Mouse (Mus musculus) embryo, embryonic 11 days (tissue): ENCODE measurements around the gene E2f1.

Experiments used
- DNase-seq: peaks from one replicate; pipeline ENCODE4 v3.0.0-alpha.2; 2015

E2f1 gene

GRCm38 (mm10) chr2:154569836-154570286 lies at the start of gene E2f1:
Gene E2f1, minus strand, starts transcription at chr2:154569892.
- DNase-seq, result peak; percentile 99

GRCm38 (mm10) chr2:154617061-154617460 lies 47.4 kb upstream of the E2f1 start:
- DNase-seq, result no peak

- DNase-seq, result no peak
Measured at GRCm38 (mm10) chr2:154615674-154616073, 46.0 kb upstream of the E2f1 start.

DNA sequence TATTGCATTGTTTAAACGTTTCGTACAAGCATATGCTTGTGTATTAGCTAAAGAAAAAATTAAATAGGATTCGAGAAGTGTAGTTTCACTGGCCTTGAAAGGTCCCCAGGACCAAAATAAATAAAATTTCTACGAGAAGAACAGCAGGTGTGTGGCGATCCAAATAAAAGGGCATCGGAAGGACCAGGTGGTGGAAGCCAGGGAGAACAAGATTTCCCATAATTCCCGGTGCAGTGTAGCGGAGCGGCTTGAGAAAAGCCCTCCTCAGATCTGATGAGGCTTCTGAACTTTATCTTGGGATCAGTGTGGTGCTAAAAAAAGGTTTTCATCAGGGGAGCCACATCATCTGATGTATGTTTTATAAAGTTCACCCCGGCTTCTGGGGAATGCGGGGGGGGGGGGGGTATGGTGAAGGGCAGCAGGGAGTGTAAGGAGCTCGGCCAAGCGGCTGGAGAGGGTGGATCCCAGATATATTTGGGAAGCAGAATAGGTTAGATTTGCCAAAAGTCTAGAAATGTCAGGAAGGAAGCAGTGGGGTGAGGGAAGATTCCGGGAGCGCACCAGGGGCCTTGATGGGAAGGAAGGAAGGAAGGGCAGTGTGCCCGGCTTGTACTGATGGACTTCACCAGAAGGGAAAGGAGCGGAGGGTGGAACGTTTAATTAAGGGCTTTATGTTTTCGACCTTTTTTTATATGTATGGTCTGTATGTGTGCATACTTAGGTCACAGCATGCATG lies 45.3 kb upstream of the E2f1 start:
- DNase-seq, result no peak

DNA sequence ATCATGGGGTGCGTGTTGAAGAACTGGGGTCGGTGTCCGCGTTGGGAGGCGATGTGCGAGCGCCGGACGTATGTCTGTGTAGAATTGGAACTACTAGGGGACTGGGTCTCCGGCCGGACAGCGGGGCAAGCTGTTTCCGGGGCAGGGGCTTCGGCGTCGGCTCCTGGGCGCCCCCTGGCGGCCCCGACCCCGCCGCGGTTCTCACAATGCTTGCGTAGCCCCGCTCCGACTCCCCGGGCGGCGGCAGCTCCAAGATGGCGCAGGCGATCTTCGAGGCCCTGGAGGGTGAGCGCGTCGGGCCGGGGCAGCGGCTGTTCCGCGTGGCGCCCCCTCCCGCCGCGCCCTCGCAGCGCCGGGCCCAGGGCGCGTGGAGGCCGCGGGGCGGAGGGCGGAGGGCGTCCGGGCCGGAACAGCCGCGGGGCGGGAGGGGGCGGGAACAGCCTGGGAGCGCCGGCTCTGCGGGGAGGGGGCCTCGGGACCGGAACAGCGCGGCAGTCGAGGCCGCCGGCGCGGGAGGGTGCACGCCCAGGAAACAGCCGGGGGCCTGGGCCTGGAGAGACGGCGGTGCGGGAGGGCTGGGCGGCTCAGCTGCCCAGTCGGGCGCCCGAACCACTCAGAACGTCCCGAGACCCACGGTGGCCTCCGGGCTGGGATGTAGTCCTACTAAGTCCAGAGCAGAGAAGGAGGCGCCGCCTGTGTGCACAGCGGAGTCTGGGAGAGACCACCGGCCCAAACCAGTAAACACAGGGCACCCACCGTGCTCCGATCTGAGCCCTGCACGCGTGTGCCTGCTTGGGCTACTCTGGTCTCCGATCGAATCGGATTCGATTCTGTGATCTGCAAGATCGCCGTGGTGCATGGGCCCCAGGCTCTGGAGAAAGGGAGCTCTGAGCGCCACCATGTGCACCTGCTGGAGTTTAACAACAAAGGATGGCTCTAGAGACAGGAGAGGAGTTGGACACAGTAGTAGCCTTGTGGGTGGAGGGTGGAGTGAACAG lies 43.7 kb upstream of the E2f1 start, which contains the start of the genes Zfp341 and 4930519P11Rik:
TSS of gene Zfp341 (plus strand) at position 180 of the 998 bp plus-strand sequence.
TSS of gene 4930519P11Rik (minus strand) at position 320 of the 998 bp plus-strand sequence.
- peak; percentile 96 for DNase-seq

DNA sequence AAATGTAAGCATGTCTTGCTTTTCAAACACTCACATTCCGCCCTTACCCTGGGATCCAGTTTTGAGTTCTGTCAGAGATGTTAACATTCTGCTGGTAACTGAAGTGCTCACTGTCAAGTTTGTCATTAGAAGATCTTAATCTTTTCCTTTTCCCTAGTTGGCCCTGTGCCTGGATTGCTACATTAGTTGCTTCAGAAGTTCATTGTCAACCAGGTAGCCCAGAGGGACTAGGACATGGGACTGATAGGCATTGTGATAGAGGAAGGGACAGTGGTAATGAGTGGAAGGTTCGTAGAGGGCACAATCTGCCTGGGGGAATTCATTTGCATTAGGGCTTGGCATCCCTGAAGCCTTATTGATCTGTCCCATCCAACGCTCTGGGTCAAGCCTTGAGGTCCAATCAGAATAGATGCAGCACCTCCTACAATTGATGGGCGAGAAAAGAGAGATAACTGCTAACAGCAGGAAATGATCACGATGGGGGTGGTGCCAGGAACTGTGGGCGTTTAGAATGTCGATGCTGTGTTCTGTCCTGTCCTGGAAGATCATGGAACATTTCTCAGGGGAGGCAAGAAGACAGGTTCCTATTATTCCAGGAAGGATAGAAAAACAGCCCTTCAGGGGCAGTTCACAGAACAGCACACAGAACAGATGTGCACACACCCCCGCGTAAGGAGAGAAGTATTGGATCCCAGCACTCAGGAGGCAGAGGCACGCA lies 39.5 kb upstream of the E2f1 start:
- no peak for DNase-seq

DNA sequence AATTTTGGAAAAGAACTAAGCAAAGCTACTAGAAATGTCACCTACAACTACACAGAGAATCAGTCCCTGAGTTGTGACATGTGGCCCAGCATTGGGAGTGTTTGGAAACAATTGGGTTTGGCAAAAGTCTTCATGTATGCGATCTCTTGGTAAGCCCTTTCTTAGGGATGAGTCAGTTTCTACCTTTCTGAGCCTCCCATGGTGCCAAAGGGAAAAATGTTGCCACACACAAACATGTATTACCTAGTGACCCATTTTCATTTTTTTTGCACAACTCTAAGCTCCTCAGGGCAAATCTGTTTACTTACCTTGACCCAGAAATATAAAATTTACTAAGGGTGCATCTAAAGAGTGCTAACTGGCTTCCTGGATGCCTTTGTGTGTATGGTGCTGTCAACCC lies 37.3 kb upstream of the E2f1 start:
- no peak for DNase-seq

DNA sequence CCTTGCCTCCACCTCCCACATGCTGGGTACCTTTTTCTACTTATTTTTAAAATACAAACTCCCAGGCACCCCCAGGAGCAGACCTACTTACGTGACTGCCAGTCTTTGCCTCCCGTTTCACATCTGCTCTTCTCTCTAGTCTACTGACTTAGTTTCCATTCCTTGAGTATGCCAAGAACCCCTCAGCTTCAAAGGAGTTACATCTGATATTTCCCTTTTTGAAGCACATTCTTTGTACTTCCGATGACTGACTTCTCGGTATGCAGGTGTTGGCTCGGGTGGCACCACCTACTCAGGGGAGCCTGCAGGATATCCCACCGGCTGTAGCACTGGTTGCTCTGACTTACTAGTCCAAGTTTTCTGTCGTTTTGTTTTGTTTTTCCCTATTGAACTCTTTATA lies 34.5 kb upstream of the E2f1 start:
- DNase-seq, result no peak

GRCm38 (mm10) chr2:154603638-154604153 lies 34.0 kb upstream of the E2f1 start, which contains the start of gene Pxmp4:
Gene Pxmp4, minus strand, starts transcription at chr2:154603708.
- peak; percentile 95 for DNase-seq

GRCm38 (mm10) chr2:154603007-154603637 lies 33.4 kb upstream of the E2f1 start:
- DNase-seq, result no peak

- no peak for DNase-seq
Measured at GRCm38 (mm10) chr2:154601324-154601723, 31.6 kb upstream of the E2f1 start.

GRCm38 (mm10) chr2:154600586-154600985 lies 30.9 kb upstream of the E2f1 start:
- DNase-seq, result no peak

- no peak for DNase-seq
Measured at GRCm38 (mm10) chr2:154597399-154597798, 27.7 kb upstream of the E2f1 start.

DNA sequence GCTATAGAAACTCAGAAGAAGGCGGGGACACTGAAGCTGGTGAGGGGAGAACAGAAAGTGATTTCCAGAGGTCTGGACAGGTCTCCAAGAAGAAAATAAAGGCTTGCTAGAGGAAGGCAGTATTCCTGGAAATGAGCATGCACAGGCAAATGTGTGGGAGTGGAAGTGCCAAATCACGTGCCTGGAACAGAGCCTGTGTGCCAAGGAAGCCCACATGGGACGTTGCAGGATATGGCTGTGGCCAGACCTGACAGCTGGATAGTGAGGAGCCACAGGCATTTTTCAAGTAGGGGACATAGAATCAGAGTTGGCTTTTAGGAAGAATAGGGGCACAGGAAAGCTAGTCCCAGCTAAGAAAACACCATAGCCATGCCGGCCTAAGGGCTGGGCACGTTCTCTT lies 26.1 kb upstream of the E2f1 start:
- DNase-seq, result no peak

DNA sequence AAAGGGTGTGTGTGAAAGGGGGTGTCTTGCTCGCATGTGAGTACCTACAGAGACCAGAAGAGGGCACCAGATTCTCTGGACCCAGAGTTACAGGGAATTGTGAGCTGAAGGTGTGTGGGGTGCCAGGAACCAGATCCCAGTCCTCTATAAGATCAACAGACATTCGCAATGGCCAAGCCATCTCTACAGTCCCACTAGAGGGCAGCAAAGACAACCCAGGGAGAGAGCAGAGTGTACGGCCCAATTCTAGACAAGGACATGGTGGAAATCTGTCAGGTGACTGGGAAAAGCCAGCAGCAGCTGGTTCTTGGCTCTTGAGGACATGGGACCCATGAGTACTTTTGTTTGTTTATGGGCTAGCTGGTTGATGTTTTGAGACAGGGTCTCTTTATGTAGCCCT lies 23.3 kb upstream of the E2f1 start:
- DNase-seq, result peak; percentile 47

DNA sequence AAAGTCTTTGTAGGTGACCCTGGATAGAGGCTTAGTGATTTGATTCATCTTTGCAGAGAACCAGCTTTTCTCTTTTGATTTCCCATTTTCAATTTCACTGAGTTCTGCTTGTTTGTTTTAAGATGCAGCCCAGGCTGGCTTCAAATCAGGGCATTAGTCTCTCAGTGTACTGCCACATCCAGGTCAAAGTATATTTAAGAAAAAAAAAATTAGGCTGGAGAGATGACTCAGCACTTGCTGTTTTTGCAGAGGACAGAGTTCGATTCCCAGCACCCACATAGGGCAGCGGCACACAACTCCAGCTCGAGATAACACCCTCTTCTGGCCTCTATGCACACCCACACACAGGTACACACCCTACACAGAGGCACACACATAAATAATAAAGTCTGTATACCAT lies 21.5 kb upstream of the E2f1 start:
- no peak for DNase-seq

DNA sequence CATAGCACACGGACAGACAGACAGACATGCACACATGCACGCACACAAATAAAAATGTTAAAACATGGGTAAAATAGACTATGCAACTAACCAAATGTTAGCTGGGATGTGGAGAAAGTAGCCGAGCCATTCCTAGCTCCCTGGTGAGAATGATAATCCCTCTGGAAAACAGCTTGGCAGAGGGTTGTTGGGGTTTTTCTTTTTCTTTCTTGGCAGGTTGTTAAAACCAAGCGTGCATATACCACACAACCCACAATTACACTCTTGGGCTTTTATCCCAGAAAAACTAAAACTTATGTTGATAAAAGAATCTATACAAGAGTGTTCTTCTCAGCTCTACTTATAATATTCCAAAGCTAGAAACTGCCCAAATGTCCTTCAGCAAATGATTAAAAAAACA lies 19.4 kb upstream of the E2f1 start:
- no peak for DNase-seq

DNA sequence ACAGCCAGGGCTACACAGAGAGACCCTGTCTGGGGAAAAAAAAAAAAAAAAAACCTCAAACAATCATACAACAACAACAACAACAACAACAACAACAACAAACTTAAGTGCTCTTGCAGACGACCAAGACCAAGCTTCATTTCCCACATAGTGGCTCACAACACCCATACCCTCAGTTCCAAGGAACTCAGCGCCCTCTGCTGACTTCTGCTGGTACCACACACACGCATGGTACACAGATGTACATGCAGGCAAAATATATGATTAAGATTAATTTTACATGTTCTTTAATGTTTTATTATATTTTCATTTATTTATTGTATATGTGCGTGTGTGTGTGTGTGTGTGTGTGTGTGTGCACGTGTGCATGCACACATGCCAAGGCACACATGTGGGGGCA lies 16.7 kb upstream of the E2f1 start:
- peak; percentile 42 for DNase-seq

GRCm38 (mm10) chr2:154584931-154585601 lies 15.4 kb upstream of the E2f1 start:
- DNase-seq, result no peak

DNA sequence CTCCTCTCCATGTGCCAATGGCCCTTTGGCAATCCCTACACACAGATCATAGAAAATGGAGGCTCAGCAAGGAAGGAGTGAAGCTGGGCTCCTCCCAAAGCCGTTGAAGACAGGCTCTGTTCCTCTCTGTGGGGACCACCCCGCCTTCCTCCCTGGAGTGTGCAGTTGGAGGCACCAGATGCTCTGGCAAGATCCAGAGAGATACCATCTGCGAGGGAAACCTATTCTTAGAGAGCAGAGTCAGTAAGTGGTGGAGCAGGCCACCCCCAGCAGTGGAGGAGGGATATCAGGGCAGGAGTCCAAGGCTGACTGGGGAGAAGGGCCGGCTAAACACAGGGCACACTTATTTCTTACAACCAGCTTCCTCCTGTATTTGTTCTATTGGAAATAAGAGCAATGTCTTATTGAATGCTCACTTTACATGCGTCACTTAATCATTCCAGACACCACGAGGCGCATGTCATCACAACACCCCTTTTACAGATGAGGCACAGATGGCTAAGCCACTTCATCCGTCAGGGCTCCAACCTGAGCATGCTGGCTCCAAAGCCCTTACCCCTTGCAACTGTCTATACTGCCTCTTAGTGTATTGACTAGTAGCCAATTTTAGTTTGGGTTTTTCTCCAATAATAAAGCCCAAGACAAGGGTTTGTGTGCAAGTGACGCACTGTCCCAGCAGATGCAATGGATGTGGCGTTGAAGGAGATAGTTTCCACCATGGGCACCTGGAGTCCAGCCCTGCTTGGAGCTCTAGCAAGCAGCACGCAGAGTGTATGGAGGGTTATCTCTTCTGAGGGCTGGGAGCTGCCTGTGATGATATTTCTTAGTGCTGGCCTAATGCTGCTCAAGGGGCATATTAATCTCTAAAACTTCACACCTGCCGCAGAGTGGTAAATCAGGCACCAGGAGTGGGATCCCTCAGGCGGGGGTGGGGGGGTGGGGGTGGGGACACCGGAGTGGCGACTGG lies 14.5 kb upstream of the E2f1 start:
- no peak for DNase-seq
